Mouse (Mus musculus): Measurements from ENCODE around the gene Arsj. TPM values are rescaled to one million over a fixed set of nuclear protein-coding genes. Genes with fewer than 3 reads are reported as not detected.

The Arsj gene
- total RNA-seq, 1 experiment = 0.09 TPM

DNA sequence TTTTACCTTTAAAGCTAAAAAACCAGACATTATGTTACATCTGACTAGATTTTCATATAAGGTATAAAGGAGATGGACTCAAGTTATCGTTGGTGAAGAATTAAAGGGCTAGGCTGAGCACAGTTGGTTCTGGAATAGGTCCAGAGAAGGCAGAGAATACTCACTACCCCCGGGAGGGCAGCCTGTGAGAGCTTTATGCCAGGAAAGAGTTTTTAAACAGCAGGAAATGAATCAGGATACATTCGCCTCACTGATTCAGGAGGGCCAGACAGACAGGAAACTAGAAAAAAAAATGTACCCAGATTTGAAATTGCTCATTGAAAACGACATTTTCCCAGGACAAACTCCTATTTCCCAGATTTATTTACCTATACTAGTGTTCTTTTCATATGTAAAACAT, 28.2 kb upstream of the Arsj start:
- Histone ChIP-seq H3K36me3 (ENCODE audit: control insufficient read depth, insufficient read depth, low read length, poor library complexity, severe bottlenecking) (no peaks in the 10 kb centered on the region), H3K27ac (ENCODE audit: insufficient read depth, low read depth, low read length, poor library complexity, severe bottlenecking) (no peak overlapping the region), H3K9me3 (ENCODE audit: control insufficient read depth, insufficient read depth, low read depth, low read length) (no peaks in the 10 kb centered on the region), H3K4me3 (ENCODE audit: insufficient read depth in 1 of 2, low read depth in 1 of 2, low read length in 2 of 2, poor library complexity in 1 of 2, severe bottlenecking in 1 of 2) (no peak overlapping the region), H3K9ac (ENCODE audit: insufficient read depth, low read depth, low read length, poor library complexity, severe bottlenecking) (no peak overlapping the region), H3K4me1 (ENCODE audit: control insufficient read depth in 2 of 2, insufficient read depth in 2 of 2, low read length in 2 of 2, poor library complexity in 1 of 2) (no peaks in the 10 kb centered on the region; a peak in 1 of 4 replicates)
- in situ Hi-C loops (cut with MboI; ENCODE audit: low sequenced_read_pairs in 2 of 2, unreplicated experiment in 2 of 2) = no loop called here
- no peak for TF ChIP-seq MAFK (IDR thresholded peaks at IDR 0.05; ENCODE audit: insufficient read depth, low read depth, low read length)
- no peak for DNase-seq (ENCODE audit: low read depth, low spot score)

DNA sequence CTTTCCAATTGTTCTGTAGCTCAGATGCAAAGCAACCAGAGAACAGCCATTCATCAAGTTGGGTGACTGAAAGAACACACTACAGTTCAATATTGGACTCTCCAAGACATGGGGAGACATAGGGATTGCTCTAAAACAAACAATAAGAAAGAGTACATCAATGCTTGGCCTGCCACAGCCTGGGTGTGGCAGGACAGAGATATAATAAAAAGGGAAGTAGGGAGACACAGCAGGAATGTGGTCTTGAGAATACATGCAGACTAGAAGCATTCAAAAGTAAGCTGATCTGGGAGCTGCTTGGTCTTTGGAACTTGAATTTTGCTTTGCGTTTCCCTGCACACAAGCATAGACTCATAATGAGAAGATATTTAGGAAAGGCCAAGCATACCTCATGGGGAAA, 18.7 kb upstream of the Arsj start:
- TF ChIP-seq HCFC1 (IDR thresholded peaks at IDR 0.05; ENCODE audit: borderline replicate concordance, insufficient read depth, low read length) (no peak), ZC3H11A (IDR thresholded peaks at IDR 0.05; ENCODE audit: borderline replicate concordance, low read depth, low read length) (no peak), ZNF384 (IDR thresholded peaks at IDR 0.05; ENCODE audit: low read depth, low read length) (no peak), CHD2 (IDR thresholded peaks at IDR 0.05; ENCODE audit: low read depth, low read length) (no peak), MAFK (IDR thresholded peaks at IDR 0.05; ENCODE audit: insufficient read depth, low read depth, low read length) (no peak)
- H3K9ac ChIP-seq (ENCODE audit: insufficient read depth, low read depth, low read length, poor library complexity, severe bottlenecking) = no peak overlapping the region
- H3K4me3 ChIP-seq (ENCODE audit: insufficient read depth in 1 of 2, low read depth in 1 of 2, low read length in 2 of 2, poor library complexity in 1 of 2, severe bottlenecking in 1 of 2) = no peak overlapping the region
- H3K36me3 ChIP-seq (ENCODE audit: control insufficient read depth, insufficient read depth, low read length, poor library complexity, severe bottlenecking) = no peaks in the 10 kb centered on the region
- H3K9me3 ChIP-seq (ENCODE audit: control insufficient read depth, insufficient read depth, low read depth, low read length) = no peaks in the 10 kb centered on the region
- in situ Hi-C loops (cut with MboI; ENCODE audit: low sequenced_read_pairs in 2 of 2, unreplicated experiment in 2 of 2) = no loop called here
- no peaks in the 10 kb centered on the region for H3K4me1 ChIP-seq (ENCODE audit: control insufficient read depth in 2 of 2, insufficient read depth in 2 of 2, low read length in 2 of 2, poor library complexity in 1 of 2)
- DNase-seq (ENCODE audit: low read depth, low spot score) = no peak
- H3K27ac ChIP-seq (ENCODE audit: insufficient read depth, low read depth, low read length, poor library complexity, severe bottlenecking) = no peak overlapping the region

- no peak for TF ChIP-seq ZNF384 (IDR thresholded peaks at IDR 0.05; ENCODE audit: low read depth, low read length)
- no peak for TF ChIP-seq HCFC1 (IDR thresholded peaks at IDR 0.05; ENCODE audit: borderline replicate concordance, insufficient read depth, low read length)
- TF ChIP-seq ZC3H11A (IDR thresholded peaks at IDR 0.05; ENCODE audit: borderline replicate concordance, low read depth, low read length) = no peak
- TF ChIP-seq CHD2 (IDR thresholded peaks at IDR 0.05; ENCODE audit: low read depth, low read length) = no peak
- no peak for TF ChIP-seq MAFK (IDR thresholded peaks at IDR 0.05; ENCODE audit: insufficient read depth, low read depth, low read length)
- Histone ChIP-seq H3K36me3 (ENCODE audit: control insufficient read depth, insufficient read depth, low read length, poor library complexity, severe bottlenecking) (no peaks in the 10 kb centered on the region), H3K4me3 (ENCODE audit: insufficient read depth in 1 of 2, low read depth in 1 of 2, low read length in 2 of 2, poor library complexity in 1 of 2, severe bottlenecking in 1 of 2) (no peak overlapping the region), H3K4me1 (ENCODE audit: control insufficient read depth in 2 of 2, insufficient read depth in 2 of 2, low read length in 2 of 2, poor library complexity in 1 of 2) (peaks cover 0 to 2% of the 10 kb centered on the region in 2 experiments; a peak in 1 of 4 replicates), H3K27ac (ENCODE audit: insufficient read depth, low read depth, low read length, poor library complexity, severe bottlenecking) (no peak overlapping the region), H3K9me3 (ENCODE audit: control insufficient read depth, insufficient read depth, low read depth, low read length) (no peaks in the 10 kb centered on the region), H3K9ac (ENCODE audit: insufficient read depth, low read depth, low read length, poor library complexity, severe bottlenecking) (no peak overlapping the region)
- no peak for DNase-seq (ENCODE audit: low read depth, low spot score)
- in situ Hi-C loops (cut with MboI; ENCODE audit: low sequenced_read_pairs in 2 of 2, unreplicated experiment in 2 of 2) = no loop called here
These were observed 3.7 kb upstream of the Arsj start for GRCm38 (mm10) chr3:126359760-126360159.

- Histone ChIP-seq H3K4me3 (ENCODE audit: insufficient read depth in 1 of 2, low read depth in 1 of 2, low read length in 2 of 2, poor library complexity in 1 of 2, severe bottlenecking in 1 of 2) (no peak overlapping the region), H3K4me1 (ENCODE audit: control insufficient read depth in 2 of 2, insufficient read depth in 2 of 2, low read length in 2 of 2, poor library complexity in 1 of 2) (peaks cover 0 to 2% of the 10 kb centered on the region in 2 experiments; a peak in 1 of 4 replicates), H3K9ac (ENCODE audit: insufficient read depth, low read depth, low read length, poor library complexity, severe bottlenecking) (no peak overlapping the region), H3K27ac (ENCODE audit: insufficient read depth, low read depth, low read length, poor library complexity, severe bottlenecking) (no peak overlapping the region), H3K9me3 (ENCODE audit: control insufficient read depth, insufficient read depth, low read depth, low read length) (no peaks in the 10 kb centered on the region), H3K36me3 (ENCODE audit: control insufficient read depth, insufficient read depth, low read length, poor library complexity, severe bottlenecking) (no peaks in the 10 kb centered on the region)
- TF ChIP-seq CHD2 (IDR thresholded peaks at IDR 0.05; ENCODE audit: low read depth, low read length) (no peak), ZNF384 (IDR thresholded peaks at IDR 0.05; ENCODE audit: low read depth, low read length) (no peak), ZC3H11A (IDR thresholded peaks at IDR 0.05; ENCODE audit: borderline replicate concordance, low read depth, low read length) (no peak), HCFC1 (IDR thresholded peaks at IDR 0.05; ENCODE audit: borderline replicate concordance, insufficient read depth, low read length) (no peak)
- in situ Hi-C loops (cut with MboI; ENCODE audit: low sequenced_read_pairs in 2 of 2, unreplicated experiment in 2 of 2) = no loop called here
- no peak for DNase-seq (ENCODE audit: low read depth, low spot score)
These were observed 1.1 kb upstream of the Arsj start for GRCm38 (mm10) chr3:126362392-126362791.

- Histone ChIP-seq H3K4me3 (ENCODE audit: insufficient read depth in 1 of 2, low read depth in 1 of 2, low read length in 2 of 2, poor library complexity in 1 of 2, severe bottlenecking in 1 of 2) (no peak overlapping the region), H3K27ac (ENCODE audit: insufficient read depth, low read depth, low read length, poor library complexity, severe bottlenecking) (no peak overlapping the region), H3K9ac (ENCODE audit: insufficient read depth, low read depth, low read length, poor library complexity, severe bottlenecking) (no peak overlapping the region), H3K4me1 (ENCODE audit: control insufficient read depth in 2 of 2, insufficient read depth in 2 of 2, low read length in 2 of 2, poor library complexity in 1 of 2) (peaks cover 0 to 2% of the 10 kb centered on the region in 2 experiments; a peak in 1 of 4 replicates), H3K36me3 (ENCODE audit: control insufficient read depth, insufficient read depth, low read length, poor library complexity, severe bottlenecking) (no peaks in the 10 kb centered on the region), H3K9me3 (ENCODE audit: control insufficient read depth, insufficient read depth, low read depth, low read length) (no peaks in the 10 kb centered on the region)
- in situ Hi-C loops (cut with MboI; ENCODE audit: low sequenced_read_pairs in 2 of 2, unreplicated experiment in 2 of 2) = no loop called here
- no peak for DNase-seq (ENCODE audit: low read depth, low spot score)
- TF ChIP-seq MAFK (IDR thresholded peaks at IDR 0.05; ENCODE audit: insufficient read depth, low read depth, low read length) (peak; percentile 82), HCFC1 (IDR thresholded peaks at IDR 0.05; ENCODE audit: borderline replicate concordance, insufficient read depth, low read length) (no peak), CHD2 (IDR thresholded peaks at IDR 0.05; ENCODE audit: low read depth, low read length) (no peak), ZNF384 (IDR thresholded peaks at IDR 0.05; ENCODE audit: low read depth, low read length) (no peak)
These were observed 456 bp upstream of the Arsj start for GRCm38 (mm10) chr3:126362931-126363525.
